Mouse (Mus musculus): ENCODE results near the gene Olfr1504.
"Not testable (repeated sequence)": the region's sequence is repeated elsewhere in the genome, so short reads cannot be mapped to it uniquely, and the experiment has no call there.

Olfr1504 gene

GRCm38 (mm10) chr19:13897828-13898227, at the start of gene Olfr1504:
Gene Olfr1504, minus strand, starts transcription at chr19:13897928.
- no peak for DNase-seq (ENCODE audit: low spot score in 2 of 2)

GRCm38 (mm10) chr19:13913230-13913629, 15.5 kb upstream of the Olfr1504 start, which contains the start of gene Olfr1505:
Gene Olfr1505, plus strand, starts transcription at chr19:13913530.
- no peak for DNase-seq (ENCODE audit: low spot score in 2 of 2)

- DNase-seq (ENCODE audit: low spot score in 2 of 2), result no peak
Measured at GRCm38 (mm10) chr19:13861495-13861894, 36.2 kb downstream of the Olfr1504 start, which contains the start of gene Olfr1502. Gene Olfr1502, plus strand, starts transcription at chr19:13861795.

- not testable (repeated sequence) for DNase-seq (ENCODE audit: low spot score in 2 of 2)
Measured at GRCm38 (mm10) chr19:13850592-13850991, 47.1 kb downstream of the Olfr1504 start, which contains the start of gene Olfr1501. Gene Olfr1501, minus strand, starts transcription at chr19:13850692.
